Mouse (Mus musculus) frontal cortex, postnatal 10 days (tissue): ENCODE results near the gene Odf2.

Experiments
- DNase-seq, 2 experiments: peaks; one replicate each; pipeline ENCODE4 v3.0.0; 2022; ENCODE audit warnings: low spot score in 2 of 2, mixed read lengths in 1 of 2

Odf2 gene

GRCm38 (mm10) chr2:29889066-29889944, at the start of gene Odf2:
Odf2 (plus strand) TSS chr2:29889221.
- peak; percentile 99 to 100 for DNase-seq

- DNase-seq, result no peak
Observed at GRCm38 (mm10) chr2:29839460-29839859, 49.6 kb upstream of the Odf2 start.

GRCm38 (mm10) chr2:29843231-29844105, 45.6 kb upstream of the Odf2 start:
- no peak for DNase-seq

- DNase-seq, result no peak
Observed at GRCm38 (mm10) chr2:29844115-29844514, 44.9 kb upstream of the Odf2 start.

GRCm38 (mm10) chr2:29844661-29845060, 44.4 kb upstream of the Odf2 start:
- no peak for DNase-seq

GRCm38 (mm10) chr2:29845636-29846035, 43.4 kb upstream of the Odf2 start:
- DNase-seq, result no peak

GRCm38 (mm10) chr2:29846061-29846853, 42.8 kb upstream of the Odf2 start:
- DNase-seq, result peak in 1 of 2 experiments; percentile 20

GRCm38 (mm10) chr2:29846911-29847310, 42.1 kb upstream of the Odf2 start:
- no peak for DNase-seq

- DNase-seq, result no peak
Observed at GRCm38 (mm10) chr2:29849041-29849440, 40.0 kb upstream of the Odf2 start.

- DNase-seq, result no peak
Observed at GRCm38 (mm10) chr2:29849841-29850480, 39.1 kb upstream of the Odf2 start.

GRCm38 (mm10) chr2:29852957-29853485, 36.0 kb upstream of the Odf2 start:
- no peak for DNase-seq

- DNase-seq, result no peak
Observed at GRCm38 (mm10) chr2:29853736-29854135, 35.3 kb upstream of the Odf2 start.

GRCm38 (mm10) chr2:29855585-29856210, 33.3 kb upstream of the Odf2 start:
- no peak for DNase-seq

GRCm38 (mm10) chr2:29856451-29857260, 32.4 kb upstream of the Odf2 start:
- DNase-seq, result no peak

GRCm38 (mm10) chr2:29857341-29857740, 31.7 kb upstream of the Odf2 start:
- no peak for DNase-seq

- DNase-seq, result no peak
Observed at GRCm38 (mm10) chr2:29857967-29858366, 31.1 kb upstream of the Odf2 start.

- DNase-seq, result peak in 1 of 2 experiments; percentile 45
Observed at GRCm38 (mm10) chr2:29858748-29859473, 30.1 kb upstream of the Odf2 start.

- DNase-seq, result no peak
Observed at GRCm38 (mm10) chr2:29865125-29865524, 23.9 kb upstream of the Odf2 start.
